Mouse (Mus musculus): ENCODE measurements at regions not wholly inside any gene's neighbourhood (a gene's known extent, or its start where the extent isn't known, plus 50 kb on each side); places are given as distances from the start of the nearest gene placed in this dataset.

DNA sequence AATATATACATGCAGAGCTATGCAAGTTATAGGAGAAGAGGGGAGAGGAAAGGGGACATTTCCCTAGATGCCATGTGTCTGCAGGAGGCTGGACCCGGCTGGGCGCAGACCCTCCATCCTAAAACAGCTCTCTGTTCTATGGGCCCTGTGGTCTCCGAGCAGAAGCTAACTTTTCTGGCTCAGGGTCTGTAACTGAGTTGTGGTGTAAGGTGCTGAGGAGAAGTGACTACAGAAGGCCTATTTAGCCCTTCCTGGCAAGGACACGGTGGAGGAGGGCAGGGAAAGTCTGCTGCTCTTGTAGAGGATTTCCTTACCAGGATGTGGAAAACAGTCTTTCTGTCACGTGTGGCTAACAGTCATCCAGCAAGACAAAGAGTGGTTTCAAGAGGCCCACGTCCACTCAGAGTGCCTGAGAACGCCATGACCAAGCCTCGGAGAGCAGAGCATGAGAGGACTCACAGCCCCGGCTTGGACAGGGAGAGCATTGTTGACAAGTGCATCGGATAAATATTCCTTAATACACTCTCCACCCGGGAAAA lies 216.2 kb downstream of the Setd4 start:
- TF ChIP-seq CTCF (conservative IDR thresholded peaks at IDR 0.05; ENCODE audit: insufficient read depth, insufficient read length, low read depth, low read length) (no peak), POLR2A (IDR thresholded peaks at IDR 0.05; ENCODE audit: low read depth, low read length) (no peak)
- H3K27me3 ChIP-seq (replicated peaks; ENCODE audit: control insufficient read depth, insufficient read depth, low read length): no peaks in the 10 kb centered on the region
- H3K4me1 ChIP-seq (ENCODE audit: control insufficient read depth, insufficient read depth, low read length): no peaks in the 10 kb centered on the region
- H3K27ac ChIP-seq (ENCODE audit: insufficient read depth, low read depth, low read length): no peak overlapping the region
- no peaks in the 10 kb centered on the region for H3K36me3 ChIP-seq (ENCODE audit: control insufficient read depth, insufficient read depth, low read length)
- WGBS: 81% methylated on average over 11 of the region's 11 CpGs
- DNase-seq: no peak
- no peak overlapping the region for H3K4me3 ChIP-seq (ENCODE audit: insufficient read depth, low read depth, low read length)

DNA sequence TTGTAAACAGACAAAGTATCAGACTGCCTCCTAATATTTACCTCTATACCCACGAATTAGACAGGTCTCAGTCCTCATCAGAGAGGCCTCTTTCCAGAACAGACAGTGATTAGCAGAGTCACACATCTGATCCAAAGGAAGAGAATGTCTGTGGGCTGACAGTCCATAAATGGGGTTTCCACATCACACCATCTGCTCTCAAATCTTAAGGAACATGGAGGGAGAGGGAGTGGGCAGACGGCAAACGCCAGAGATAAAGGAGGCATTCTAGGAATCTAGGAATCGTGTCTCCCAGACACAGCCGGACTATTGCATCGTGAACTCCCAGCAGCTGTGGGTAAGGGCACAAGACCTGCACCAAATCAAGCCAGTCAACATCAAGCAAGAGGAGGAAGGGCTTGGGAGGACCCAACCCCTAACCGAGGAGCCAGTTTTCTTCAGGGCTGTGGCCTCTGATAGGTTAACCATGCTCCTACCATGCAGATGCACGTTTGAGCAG lies 219.8 kb downstream of the Setd4 start:
- 72% methylated on average over 8 of the region's 8 CpGs for WGBS

DNA sequence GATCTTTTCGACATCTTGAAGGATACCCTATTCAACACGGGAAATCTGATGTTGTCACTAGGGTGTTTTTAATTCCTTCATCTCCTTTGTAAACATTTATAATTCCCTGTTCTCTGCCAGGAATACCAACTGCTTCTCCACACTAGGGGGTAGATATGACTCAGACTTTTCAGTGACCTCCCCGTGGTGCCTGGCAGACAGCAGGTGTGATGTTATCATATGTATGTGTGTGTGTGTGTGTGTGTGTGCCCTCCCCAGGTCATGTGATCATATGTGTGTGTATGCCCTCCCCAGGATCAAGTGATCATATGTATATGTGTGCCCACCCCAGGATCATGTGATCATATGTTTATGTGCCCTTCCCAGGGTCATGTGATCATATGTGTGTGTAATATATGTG lies 220.9 kb downstream of the Setd4 start:
- Histone ChIP-seq H3K4me1 (ENCODE audit: control insufficient read depth, insufficient read depth, low read length) (no peaks in the 10 kb centered on the region), H3K36me3 (ENCODE audit: control insufficient read depth, insufficient read depth, low read length) (no peaks in the 10 kb centered on the region), H3K4me3 (ENCODE audit: insufficient read depth, low read depth, low read length) (no peak overlapping the region), H3K27me3 (replicated peaks; ENCODE audit: control insufficient read depth, insufficient read depth, low read length) (no peaks in the 10 kb centered on the region), H3K27ac (ENCODE audit: insufficient read depth, low read depth, low read length) (no peak overlapping the region)
- DNase-seq: no peak
- 88% methylated on average over 3 of the region's 3 CpGs for WGBS
- no peak for TF ChIP-seq CTCF (conservative IDR thresholded peaks at IDR 0.05; ENCODE audit: insufficient read depth, insufficient read length, low read depth, low read length)
- TF ChIP-seq POLR2A (IDR thresholded peaks at IDR 0.05; ENCODE audit: low read depth, low read length): no peak

More for the DNA sequence above, 219.8 kb downstream of the Setd4 start:
- Histone ChIP-seq H3K36me3 (ENCODE audit: control insufficient read depth, insufficient read depth, low read length) (no peaks in the 10 kb centered on the region), H3K4me1 (ENCODE audit: control insufficient read depth, insufficient read depth, low read length) (no peaks in the 10 kb centered on the region), H3K27ac (ENCODE audit: insufficient read depth, low read depth, low read length) (no peak overlapping the region), H3K4me3 (ENCODE audit: insufficient read depth, low read depth, low read length) (no peak overlapping the region), H3K27me3 (replicated peaks; ENCODE audit: control insufficient read depth, insufficient read depth, low read length) (no peaks in the 10 kb centered on the region)
- TF ChIP-seq POLR2A (IDR thresholded peaks at IDR 0.05; ENCODE audit: low read depth, low read length) (no peak), CTCF (conservative IDR thresholded peaks at IDR 0.05; ENCODE audit: insufficient read depth, insufficient read length, low read depth, low read length) (no peak)
- DNase-seq: no peak

DNA sequence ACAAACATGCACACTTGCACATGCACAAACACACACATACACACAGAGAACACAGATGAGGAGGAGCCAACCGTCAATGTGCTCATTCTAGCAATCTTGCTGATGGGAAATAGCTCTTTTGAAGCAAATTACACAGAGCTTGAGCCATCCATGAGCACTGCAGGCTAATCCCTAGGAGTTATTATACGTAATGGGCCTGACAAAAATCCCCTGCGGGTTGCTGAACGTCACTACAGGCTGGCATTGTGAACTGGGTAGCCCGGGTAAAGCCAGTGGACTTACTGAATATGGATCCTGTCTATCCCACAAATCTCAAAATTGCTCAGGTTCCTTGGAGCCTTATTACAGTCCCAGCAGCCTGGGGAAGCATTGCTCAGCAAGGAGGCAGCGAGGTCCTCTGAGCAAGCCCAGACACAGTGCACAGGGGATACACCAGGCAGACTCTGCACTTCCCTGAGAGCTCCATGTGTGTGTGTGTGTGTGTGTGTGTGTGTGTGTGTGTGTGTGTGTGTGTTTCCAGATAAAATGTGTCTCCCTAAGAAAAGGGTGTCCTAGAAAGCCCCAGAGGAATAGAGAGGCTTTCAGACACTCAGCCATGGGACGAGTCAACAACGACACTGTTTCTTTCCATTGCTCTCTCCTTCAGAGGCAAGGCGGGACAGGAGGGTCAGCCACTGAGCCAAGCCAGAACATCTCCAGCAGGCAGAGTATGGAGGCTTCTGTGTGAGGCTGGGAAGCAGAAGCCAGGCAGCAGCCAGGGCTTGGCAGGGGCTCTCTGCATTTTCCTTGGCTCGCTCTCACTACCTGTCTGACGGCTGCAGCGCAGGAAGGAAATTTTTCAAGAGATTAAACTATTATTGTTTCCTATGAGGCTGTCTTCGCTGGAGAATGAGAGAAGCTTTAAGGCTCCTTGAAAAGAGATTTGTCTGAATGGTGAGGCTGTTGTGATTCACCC lies 222.9 kb downstream of the Setd4 start:
- 87% methylated on average over 13 of the region's 13 CpGs for WGBS
- TF ChIP-seq POLR2A (IDR thresholded peaks at IDR 0.05; ENCODE audit: low read depth, low read length) (no peak), CTCF (conservative IDR thresholded peaks at IDR 0.05; ENCODE audit: insufficient read depth, insufficient read length, low read depth, low read length) (no peak)
- DNase-seq: no peak
- Histone ChIP-seq H3K4me1 (ENCODE audit: control insufficient read depth, insufficient read depth, low read length) (no peaks in the 10 kb centered on the region), H3K36me3 (ENCODE audit: control insufficient read depth, insufficient read depth, low read length) (no peaks in the 10 kb centered on the region), H3K27ac (ENCODE audit: insufficient read depth, low read depth, low read length) (no peak overlapping the region), H3K4me3 (ENCODE audit: insufficient read depth, low read depth, low read length) (no peak overlapping the region), H3K27me3 (replicated peaks; ENCODE audit: control insufficient read depth, insufficient read depth, low read length) (no peaks in the 10 kb centered on the region)

DNA sequence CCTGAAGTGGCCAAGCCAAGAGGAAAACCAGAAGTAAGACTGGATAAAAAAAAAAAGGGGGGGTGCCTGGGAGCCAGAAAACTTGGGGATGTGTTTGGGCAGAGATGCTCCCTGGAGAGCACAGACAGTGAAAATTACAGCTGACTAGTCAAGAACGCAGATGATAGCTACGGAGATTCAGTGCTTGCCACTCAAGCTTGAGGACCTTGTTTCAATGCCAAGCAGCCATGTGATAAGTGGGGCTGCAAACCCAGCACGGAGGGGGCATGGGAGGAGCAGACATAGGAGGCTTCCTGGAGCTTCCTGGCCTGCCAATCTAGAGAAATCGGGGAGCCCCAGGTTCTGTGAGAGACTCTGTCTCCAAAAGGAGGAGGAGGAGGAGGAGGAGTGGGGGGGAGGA lies 223.7 kb downstream of the Setd4 start:
- WGBS: 52% methylated on average over 4 of the region's 4 CpGs
- Histone ChIP-seq H3K36me3 (ENCODE audit: control insufficient read depth, insufficient read depth, low read length) (no peaks in the 10 kb centered on the region), H3K4me1 (ENCODE audit: control insufficient read depth, insufficient read depth, low read length) (no peaks in the 10 kb centered on the region), H3K27ac (ENCODE audit: insufficient read depth, low read depth, low read length) (no peak overlapping the region), H3K27me3 (replicated peaks; ENCODE audit: control insufficient read depth, insufficient read depth, low read length) (no peaks in the 10 kb centered on the region), H3K4me3 (ENCODE audit: insufficient read depth, low read depth, low read length) (no peak overlapping the region)
- DNase-seq: no peak
- no peak for TF ChIP-seq POLR2A (IDR thresholded peaks at IDR 0.05; ENCODE audit: low read depth, low read length)
- no peak for TF ChIP-seq CTCF (conservative IDR thresholded peaks at IDR 0.05; ENCODE audit: insufficient read depth, insufficient read length, low read depth, low read length)

DNA sequence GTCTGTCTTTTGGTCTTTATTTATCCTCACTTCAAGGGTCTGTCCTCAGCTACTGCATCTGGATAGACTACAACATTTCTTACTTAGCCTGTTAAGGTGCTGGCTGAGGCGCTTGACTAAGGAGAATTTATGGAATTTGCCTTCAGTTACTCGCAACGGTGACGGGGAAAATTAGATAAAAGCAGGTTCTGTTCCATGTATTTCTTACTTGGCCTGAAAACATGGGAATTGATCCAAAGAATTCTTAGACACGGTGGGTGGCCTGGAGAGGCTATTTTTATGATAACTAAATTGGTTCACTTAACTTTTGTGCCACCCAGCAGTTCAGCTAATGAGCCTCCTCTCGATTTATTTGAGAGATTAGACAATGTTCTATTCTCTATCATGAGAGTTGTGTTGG lies 224.3 kb downstream of the Setd4 start:
- DNase-seq: no peak
- 65% methylated on average over 6 of the region's 6 CpGs for WGBS
- Histone ChIP-seq H3K36me3 (ENCODE audit: control insufficient read depth, insufficient read depth, low read length) (no peaks in the 10 kb centered on the region), H3K4me3 (ENCODE audit: insufficient read depth, low read depth, low read length) (no peak overlapping the region), H3K4me1 (ENCODE audit: control insufficient read depth, insufficient read depth, low read length) (no peaks in the 10 kb centered on the region), H3K27ac (ENCODE audit: insufficient read depth, low read depth, low read length) (no peak overlapping the region), H3K27me3 (replicated peaks; ENCODE audit: control insufficient read depth, insufficient read depth, low read length) (no peaks in the 10 kb centered on the region)
- TF ChIP-seq POLR2A (IDR thresholded peaks at IDR 0.05; ENCODE audit: low read depth, low read length) (no peak), CTCF (conservative IDR thresholded peaks at IDR 0.05; ENCODE audit: insufficient read depth, insufficient read length, low read depth, low read length) (no peak)

DNA sequence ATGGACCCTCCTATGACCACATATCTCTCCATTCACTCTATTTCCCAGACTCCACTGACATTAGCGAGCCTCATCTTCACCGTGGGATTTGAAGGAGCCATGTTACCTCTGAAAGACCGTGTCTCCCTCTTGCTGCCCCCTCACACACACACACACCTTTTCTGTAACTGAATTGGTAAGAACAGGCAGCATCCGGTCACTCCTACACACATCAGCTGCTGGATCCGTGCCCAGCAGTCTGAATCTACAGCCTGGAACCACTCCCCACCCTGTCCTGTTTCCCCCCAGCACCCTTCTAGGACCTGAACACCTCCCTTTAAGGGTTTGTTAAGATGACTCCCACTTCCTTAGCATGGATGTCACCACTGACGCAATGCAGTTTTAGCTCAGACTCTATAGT lies 229.2 kb downstream of the Setd4 start:
- DNase-seq: no peak
- no peak overlapping the region for H3K27ac ChIP-seq (ENCODE audit: insufficient read depth, low read depth, low read length)
- TF ChIP-seq POLR2A (IDR thresholded peaks at IDR 0.05; ENCODE audit: low read depth, low read length) (no peak), CTCF (conservative IDR thresholded peaks at IDR 0.05; ENCODE audit: insufficient read depth, insufficient read length, low read depth, low read length) (no peak)
- H3K27me3 ChIP-seq (replicated peaks; ENCODE audit: control insufficient read depth, insufficient read depth, low read length): no peaks in the 10 kb centered on the region
- WGBS: 40% methylated on average over 6 of the region's 6 CpGs
- no peak overlapping the region for H3K4me3 ChIP-seq (ENCODE audit: insufficient read depth, low read depth, low read length)
- no peaks in the 10 kb centered on the region for H3K36me3 ChIP-seq (ENCODE audit: control insufficient read depth, insufficient read depth, low read length)
- no peaks in the 10 kb centered on the region for H3K4me1 ChIP-seq (ENCODE audit: control insufficient read depth, insufficient read depth, low read length)

All from kidney, adult 2 months (tissue).